Mouse (Mus musculus) liver, adult 2 months (tissue): ENCODE data around the gene Snx21.

ENCODE experiments used
- CTCF ChIP-seq: fragments of 200-500 bp; IDR thresholded peaks from 2 replicates; pipeline ENCODE4 v1.5.1; 2011; ENCODE audit warnings: low read depth, low read length, control low read depth
- POLR2A ChIP-seq: fragments of 200-500 bp; IDR thresholded peaks from 2 replicates; pipeline ENCODE4 v1.6.1; 2011; ENCODE audit warnings: low read length, control low read depth; ENCODE audit not compliant: insufficient read depth; ENCODE audit errors: extremely low read depth

GRCm38 (mm10) chr2:164786388-164786885 is 814 bp downstream of the Snx21 start:
- TF ChIP-seq CTCF (no peak), POLR2A (no peak)
